Comparison of ENCODE assay signal across 10 mouse cellular contexts in the genomic region with DNA sequence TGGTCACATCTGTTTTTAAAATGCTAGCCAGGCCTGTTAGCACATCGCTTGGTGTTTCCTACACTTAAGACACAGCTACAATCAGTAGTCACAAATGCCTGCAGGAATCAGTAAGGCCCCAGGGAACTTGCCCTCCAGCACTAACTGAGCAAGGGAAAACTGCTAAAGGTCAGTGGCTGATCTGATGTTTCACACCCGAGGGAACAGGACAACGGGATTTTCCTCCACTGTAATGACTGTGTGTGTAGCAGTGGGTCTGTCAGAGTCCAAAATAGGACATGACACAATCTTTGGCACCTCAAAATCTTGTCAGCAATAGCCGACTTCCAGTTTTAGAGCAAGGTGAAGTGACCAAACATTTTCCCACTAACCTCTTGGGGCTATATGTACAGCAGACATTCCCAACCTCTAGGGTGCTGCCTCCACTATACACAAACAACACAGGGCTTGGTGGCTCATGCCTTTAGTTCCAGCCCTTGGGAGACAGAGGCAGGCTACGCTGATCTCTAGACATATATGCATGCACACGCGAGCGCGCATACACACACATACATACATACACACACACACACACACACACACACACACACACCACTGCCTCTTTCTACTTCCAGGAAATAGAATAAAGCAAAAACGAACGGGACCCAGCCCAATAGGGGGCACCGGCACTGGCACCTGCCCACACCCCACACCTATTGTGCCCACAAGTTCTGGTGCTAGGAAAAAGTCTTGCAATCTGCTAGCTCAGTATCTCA. TPM values are rescaled to one million over a fixed set of nuclear protein-coding genes. Genes with fewer than 3 reads are reported as not detected.
DNase-seq lines count a peak whose midpoint lies in the region; ATAC-seq and TF ChIP-seq lines count a peak whose summit lies in the region.
"Had no signal": no experiment of that assay in that cellular context is flagged by ENCODE, and none has a peak within 500 bp of the region (broad histone marks: within the 10 kb centered on the region; RNA-seq: fewer than 3 reads in every experiment).

No protein-coding gene starts in this region.

- no peaks in the 10 kb centered on the region for H3K79me2 ChIP-seq in myocyte (ENCODE audit: control insufficient read depth, insufficient read depth)

- peak; percentile 50 to 57 for DNase-seq in cerebellum, postnatal 25 days
- no peak for DNase-seq in limb, embryonic 10.5 days (ENCODE audit: low spot score)
- DNase-seq in ovary, postnatal 10 days (ENCODE audit: low spot score): no peak
- no peak for DNase-seq in ovary, adult 18-20 months (ENCODE audit: low spot score)
- DNase-seq: kidney, adult 18-20 months had no signal

- WGBS in limb, embryonic 12.5 days: 83% methylated on average over 12 of the region's 12 CpGs
- 90% methylated on average over 12 of the region's 12 CpGs for WGBS in limb, embryonic 10.5 days
- 80% methylated on average over 12 of the region's 12 CpGs for whole genome bisulfite sequencing in embryonic facial prominence, embryonic 15.5 days

- no peak overlapping the region for H3K9ac ChIP-seq in limb, embryonic 12.5 days (replicated peaks)
- H3K9ac ChIP-seq in embryonic facial prominence, embryonic 15.5 days: no peak overlapping the region
- H3K9ac ChIP-seq: neural tube, embryonic 15.5 days had no signal

- no peaks in the 10 kb centered on the region for H3K9me3 ChIP-seq in limb, embryonic 12.5 days
- no peaks in the 10 kb centered on the region for H3K9me3 ChIP-seq in limb, embryonic 10.5 days (replicated peaks)
- no peaks in the 10 kb centered on the region for H3K9me3 ChIP-seq in embryonic facial prominence, embryonic 15.5 days (replicated peaks)
- H3K9me3 ChIP-seq: neural tube, embryonic 15.5 days had no signal

- H3K4me3 ChIP-seq in limb, embryonic 12.5 days (replicated peaks): no peak overlapping the region
- no peak overlapping the region for H3K4me3 ChIP-seq in limb, embryonic 10.5 days
- no peak overlapping the region for H3K4me3 ChIP-seq in embryonic facial prominence, embryonic 15.5 days (replicated peaks)
- H3K4me3 ChIP-seq in myocyte: no peak overlapping the region
- H3K4me3 ChIP-seq: neural tube, embryonic 15.5 days had no signal

- no peak overlapping the region for H3ac ChIP-seq in myocyte (ENCODE audit: control insufficient read depth, insufficient read length)

- H3K4me1 ChIP-seq in limb, embryonic 12.5 days (replicated peaks): peaks cover 70% of the 10 kb centered on the region
- peaks cover 67% of the 10 kb centered on the region for H3K4me1 ChIP-seq in limb, embryonic 10.5 days
- H3K4me1 ChIP-seq in embryonic facial prominence, embryonic 15.5 days: peaks cover 68% of the 10 kb centered on the region

- no peak overlapping the region for H3K4me2 ChIP-seq in limb, embryonic 12.5 days
- H3K4me2 ChIP-seq in embryonic facial prominence, embryonic 15.5 days (replicated peaks): no peak overlapping the region
- H3K4me2 ChIP-seq in myocyte (ENCODE audit: low read depth): peak overlapping the region; percentile 57
- H3K4me2 ChIP-seq: neural tube, embryonic 15.5 days had no signal

- ATAC-seq in cerebellum, adult (ENCODE audit: insufficient number of reproducible peaks, low FRiP score, low TSS enrichment): no peak
- ATAC-seq in limb, embryonic 12.5 days (ENCODE audit: insufficient number of reproducible peaks, insufficient read depth, low FRiP score, low TSS enrichment, low read depth): no peak
- ATAC-seq in embryonic facial prominence, embryonic 15.5 days (ENCODE audit: insufficient number of reproducible peaks, low FRiP score, low TSS enrichment, low read depth): no peak

- peaks cover 77% of the 10 kb centered on the region for H3K36me3 ChIP-seq in limb, embryonic 12.5 days
- peaks cover 86% of the 10 kb centered on the region for H3K36me3 ChIP-seq in limb, embryonic 10.5 days
- peaks cover 4% of the 10 kb centered on the region; the same call in 1 of the 2 replicates for H3K36me3 ChIP-seq in embryonic facial prominence, embryonic 15.5 days
- no peaks in the 10 kb centered on the region for H3K36me3 ChIP-seq in myocyte (ENCODE audit: control insufficient read depth, insufficient read depth)
- H3K36me3 ChIP-seq: neural tube, embryonic 15.5 days had no signal

- H3K27ac ChIP-seq in limb, embryonic 12.5 days: peak overlapping the region; percentile 35; the same call in 1 of the 2 replicates
- no peak overlapping the region; the same call in 1 of the 2 replicates for H3K27ac ChIP-seq in limb, embryonic 10.5 days
- peak overlapping the region; percentile 58 for H3K27ac ChIP-seq in embryonic facial prominence, embryonic 15.5 days (replicated peaks)

- no peaks in the 10 kb centered on the region for H3K27me3 ChIP-seq in limb, embryonic 12.5 days
- H3K27me3 ChIP-seq in limb, embryonic 10.5 days (ENCODE audit: low read depth, poor library complexity, severe bottlenecking): no peaks in the 10 kb centered on the region
- no peaks in the 10 kb centered on the region for H3K27me3 ChIP-seq in embryonic facial prominence, embryonic 15.5 days
- H3K27me3 ChIP-seq in myocyte (ENCODE audit: control insufficient read depth, insufficient read depth, insufficient read length): no peaks in the 10 kb centered on the region
- H3K27me3 ChIP-seq: neural tube, embryonic 15.5 days had no signal

- no peak for TF ChIP-seq POLR2A in myocyte (IDR thresholded peaks at IDR 0.05; ENCODE audit: insufficient read length, low read depth)

TF ChIP-seq in myocyte, 11 proteins besides CTCF, POLR2A, EP300 and RAD21:
- TF ChIP-seq MYOD1 (IDR thresholded peaks at IDR 0.05; ENCODE audit: control insufficient read depth in 1 of 3, insufficient read length in 2 of 3, low read depth in 2 of 3) (no peak), POLR2AphosphoS2 (IDR thresholded peaks at IDR 0.05; ENCODE audit: insufficient read length, low read depth) (no peak), MAX (IDR thresholded peaks at IDR 0.05; ENCODE audit: low read depth) (no peak), USF1 (IDR thresholded peaks at IDR 0.05; ENCODE audit: low read depth) (no peak), MYOG (IDR thresholded peaks at IDR 0.05; ENCODE audit: control insufficient read depth in 1 of 3, insufficient read depth in 1 of 3, insufficient read length in 2 of 3, low read depth in 2 of 3) (no peak), TCF3 (IDR thresholded peaks at IDR 0.05; ENCODE audit: insufficient read length, low read depth) (no peak)

RNA-seq across cellular contexts. Expression of a gene that starts 10.6 kb away (rescaled TPM):
- 43.1 and 48.1 TPM in 2 replicates for polyA plus RNA-seq in limb, embryonic 12.5 days (2016; fragmentation: Nextera tagmentation; extraction: Ambion mirVana)
- 30.3 and 35.6 TPM in 2 replicates for polyA plus RNA-seq in limb, embryonic 10.5 days (2016; fragmentation: Nextera tagmentation; extraction: Ambion mirVana)
- polyA plus RNA-seq in embryonic facial prominence, embryonic 15.5 days (2015; fragmentation: Nextera tagmentation; extraction: Ambion mirVana): 39.8 and 44.2 TPM in 2 replicates
- polyA plus RNA-seq in myocyte (2012; fragmentation: generic; extraction: Trizol): 21.6 TPM

Comparison
In these comparisons a context has a peak if more than half of its experiments do, and no peak if none do; other contexts are left out.
1. DNase-seq: peak in cerebellum, postnatal 25 days (2 of 2); none in limb, embryonic 10.5 days (single experiment), ovary, postnatal 10 days (single experiment) and ovary, adult 18-20 months (single experiment).